In genomic region chr19:10277759-10278158, GRCm38 (mm10) we compare ENCODE assay signal across 9 mouse cellular contexts. TPM values are rescaled to one million over a fixed set of nuclear protein-coding genes. Genes with fewer than 3 reads are reported as not detected.
A peak's percentile ranks its signal among the peaks of the same experiment; 100 is the strongest.
DNase-seq lines count a peak whose midpoint lies in the region; ATAC-seq and TF ChIP-seq lines count a peak whose summit lies in the region.
"Had no signal": no experiment of that assay in that cellular context is flagged by ENCODE, and none has a peak within 500 bp of the region (broad histone marks: within the 10 kb centered on the region; RNA-seq: fewer than 3 reads in every experiment).

No protein-coding gene starts in this region.

- no peak for ATAC-seq in midbrain, postnatal 0 days (ENCODE audit: low FRiP score)
- ATAC-seq in forebrain, embryonic 14.5 days: peak; percentile 33; the same call in 1 of the 2 replicates
- ATAC-seq in neural tube, embryonic 13.5 days (ENCODE audit: low read depth): peak; percentile 24; the same call in 1 of the 2 replicates

- DNase-seq in midbrain, embryonic 10.5 days (ENCODE audit: low spot score): no peak
- DNase-seq in midbrain, postnatal 0 days (ENCODE audit: low spot score): no peak
- DNase-seq in forebrain, embryonic 14.5 days (ENCODE audit: low spot score): peak; percentile 28
- DNase-seq in kidney, postnatal 36 days: peak; percentile 87 to 90
- no peak for DNase-seq in left cerebral cortex, adult 9 months (ENCODE audit: low spot score in 2 of 2)
- no peak for DNase-seq in spleen, adult 12 weeks (ENCODE audit: low spot score)
- no peak for DNase-seq in gastrocnemius, postnatal 25 days

- H3K4me1 ChIP-seq in midbrain, embryonic 10.5 days: peaks cover 42% of the 10 kb centered on the region
- H3K4me1 ChIP-seq in midbrain, postnatal 0 days (ENCODE audit: insufficient read depth, low read length): peaks cover 14% of the 10 kb centered on the region; the same call in 1 of the 2 replicates
- peaks cover 29% of the 10 kb centered on the region for H3K4me1 ChIP-seq in forebrain, embryonic 14.5 days (ENCODE audit: control insufficient read depth, insufficient read depth, low read length)
- peaks cover 54% of the 10 kb centered on the region for H3K4me1 ChIP-seq in neural tube, embryonic 13.5 days (replicated peaks)

- H3K9me3 ChIP-seq in midbrain, embryonic 10.5 days (replicated peaks): no peaks in the 10 kb centered on the region
- H3K9me3 ChIP-seq in midbrain, postnatal 0 days (ENCODE audit: low read length): no peaks in the 10 kb centered on the region
- H3K9me3 ChIP-seq in forebrain, embryonic 14.5 days (replicated peaks; ENCODE audit: control insufficient read depth, low read length): no peaks in the 10 kb centered on the region
- H3K9me3 ChIP-seq in neural tube, embryonic 13.5 days: no peaks in the 10 kb centered on the region
- H3K9me3 ChIP-seq: limb, embryonic 15.5 days had no signal

- H3K27ac ChIP-seq in midbrain, embryonic 10.5 days (replicated peaks): peak overlapping the region; percentile 47
- H3K27ac ChIP-seq in midbrain, postnatal 0 days (ENCODE audit: low read depth, low read length): no peak overlapping the region
- H3K27ac ChIP-seq in forebrain, embryonic 14.5 days (ENCODE audit: low read depth, low read length): peak overlapping the region; percentile 17; the same call in 1 of the 2 replicates
- H3K27ac ChIP-seq in neural tube, embryonic 13.5 days (replicated peaks): 0 out of 2 replicates have a peak overlapping the region, but pooled peaks have one; percentile 46
- H3K27ac ChIP-seq: limb, embryonic 15.5 days had no signal

- peaks cover 52% of the 10 kb centered on the region for H3K27me3 ChIP-seq in midbrain, embryonic 10.5 days (ENCODE audit: low read depth, poor library complexity, severe bottlenecking)
- H3K27me3 ChIP-seq in midbrain, postnatal 0 days (ENCODE audit: insufficient read depth, low read length): no peaks in the 10 kb centered on the region
- no peaks in the 10 kb centered on the region for H3K27me3 ChIP-seq in forebrain, embryonic 14.5 days (replicated peaks; ENCODE audit: control insufficient read depth, insufficient read depth, low read length)
- H3K27me3 ChIP-seq in neural tube, embryonic 13.5 days: peaks cover 91% of the 10 kb centered on the region

- WGBS in midbrain, embryonic 10.5 days: 11% methylated on average over 5 of the region's 5 CpGs
- 34% methylated on average over 5 of the region's 5 CpGs for WGBS in midbrain, postnatal 0 days
- 19% methylated on average over 5 of the region's 5 CpGs for WGBS in forebrain, embryonic 14.5 days
- WGBS in neural tube, embryonic 13.5 days: 10% methylated on average over 5 of the region's 5 CpGs

- TF ChIP-seq CTCF in midbrain, postnatal 0 days (IDR thresholded peaks at IDR 0.05): no peak

- no peak overlapping the region for H3K4me2 ChIP-seq in midbrain, postnatal 0 days (ENCODE audit: low read depth, low read length, poor library complexity, severe bottlenecking)
- H3K4me2 ChIP-seq in forebrain, embryonic 14.5 days (ENCODE audit: low read length): peak overlapping the region; percentile 6; the same call in 1 of the 2 replicates
- H3K4me2 ChIP-seq in neural tube, embryonic 13.5 days: peak overlapping the region; percentile 30
- H3K4me2 ChIP-seq: limb, embryonic 15.5 days had no signal

- peak overlapping the region; percentile 23; the same call in 1 of the 2 replicates for H3K4me3 ChIP-seq in midbrain, embryonic 10.5 days
- H3K4me3 ChIP-seq in midbrain, postnatal 0 days (ENCODE audit: low read depth, low read length): no peak overlapping the region
- H3K4me3 ChIP-seq in forebrain, embryonic 14.5 days (ENCODE audit: low read depth, low read length): no peak overlapping the region
- no peak overlapping the region for H3K4me3 ChIP-seq in neural tube, embryonic 13.5 days
- H3K4me3 ChIP-seq: limb, embryonic 15.5 days had no signal

- no peaks in the 10 kb centered on the region for H3K36me3 ChIP-seq in midbrain, embryonic 10.5 days
- no peaks in the 10 kb centered on the region for H3K36me3 ChIP-seq in midbrain, postnatal 0 days (ENCODE audit: insufficient read depth, low read length)
- H3K36me3 ChIP-seq in forebrain, embryonic 14.5 days (ENCODE audit: control insufficient read depth, insufficient read depth, low read length): no peaks in the 10 kb centered on the region
- H3K36me3 ChIP-seq in neural tube, embryonic 13.5 days: no peaks in the 10 kb centered on the region
- H3K36me3 ChIP-seq: limb, embryonic 15.5 days had no signal

- no peak overlapping the region for H3K9ac ChIP-seq in midbrain, postnatal 0 days (replicated peaks; ENCODE audit: low read length, poor library complexity, severe bottlenecking)
- H3K9ac ChIP-seq in forebrain, embryonic 14.5 days (ENCODE audit: low read length): no peak overlapping the region
- peak overlapping the region; percentile 54; the same call in 1 of the 2 replicates for H3K9ac ChIP-seq in neural tube, embryonic 13.5 days
- H3K9ac ChIP-seq: limb, embryonic 15.5 days had no signal

RNA-seq across cellular contexts. Expression of gene Dagla, which starts 26.9 kb away (rescaled TPM):
- polyA plus RNA-seq in midbrain, embryonic 10.5 days (2016; fragmentation: Nextera tagmentation; extraction: Ambion mirVana): 1.8 and 2.7 TPM in 2 replicates
- 29.9 and 40.8 TPM in 2 replicates for total RNA-seq in midbrain, postnatal 0 days (2014; rRNA removed)
- 12.8 and 13.7 TPM in 2 replicates for polyA plus RNA-seq in midbrain, postnatal 0 days (2015; fragmentation: Nextera tagmentation; extraction: Ambion mirVana)
- 3.6 and 5.8 TPM in 2 replicates for polyA plus RNA-seq in forebrain, embryonic 14.5 days (2014; fragmentation: Nextera tagmentation; extraction: Ambion mirVana)
- polyA plus RNA-seq in neural tube, embryonic 13.5 days (2015; fragmentation: Nextera tagmentation; extraction: Ambion mirVana): 6.3 and 6.4 TPM in 2 replicates
- total RNA-seq in gastrocnemius, postnatal 25 days (2021): 1 to 10 TPM; 4.0 to 6.7 TPM

RNA-seq across cellular contexts. Expression of gene Myrf, which starts 37.2 kb away (rescaled TPM):
- 2.1 and 2.2 TPM in 2 replicates for polyA plus RNA-seq in midbrain, embryonic 10.5 days (2016; fragmentation: Nextera tagmentation; extraction: Ambion mirVana)
- total RNA-seq in midbrain, postnatal 0 days (2014; rRNA removed): 1.7 and 2.2 TPM in 2 replicates
- polyA plus RNA-seq in midbrain, postnatal 0 days (2015; fragmentation: Nextera tagmentation; extraction: Ambion mirVana): 0.91 and 0.94 TPM in 2 replicates
- polyA plus RNA-seq in forebrain, embryonic 14.5 days (2014; fragmentation: Nextera tagmentation; extraction: Ambion mirVana): 0.20 and 0.40 TPM in 2 replicates
- 0.67 and 0.69 TPM in 2 replicates for polyA plus RNA-seq in neural tube, embryonic 13.5 days (2015; fragmentation: Nextera tagmentation; extraction: Ambion mirVana)
- total RNA-seq in gastrocnemius, postnatal 25 days (2021): not detected

Comparison
In these comparisons a context has a peak if more than half of its experiments do, and no peak if none do; other contexts are left out.
1. DNase-seq: peak in forebrain, embryonic 14.5 days (single experiment) and kidney, postnatal 36 days (2 of 2); none in midbrain, embryonic 10.5 days (single experiment), midbrain, postnatal 0 days (single experiment), left cerebral cortex, adult 9 months (0 of 2), spleen, adult 12 weeks (single experiment) and gastrocnemius, postnatal 25 days (single experiment).